Mouse (Mus musculus): ENCODE measurements at regions not wholly inside any gene's neighbourhood (a gene's known extent, or its start where the extent isn't known, plus 50 kb on each side); places are given as distances from the start of the nearest gene placed in this dataset.

GRCm38 (mm10) chr8:53956148-53956547, 121.3 kb upstream of the Vegfc start:
- in situ Hi-C loops (cut with MboI; ENCODE audit: low pct_unique_long_range_greater_than_20kb): no loop called here
- ChIA-PET POLR2A (no interaction called here), CTCF (no interaction called here)
- DNase-seq (ENCODE audit: low read depth, low spot score) (no peak), ATAC-seq (no peak)
- H3K27me3 ChIP-seq: no peaks in the 10 kb centered on the region
- TF ChIP-seq CTCF (IDR thresholded peaks at IDR 0.05): no peak

GRCm38 (mm10) chr8:53958548-53958947, 118.9 kb upstream of the Vegfc start:
- no peak for ATAC-seq
- TF ChIP-seq CTCF (IDR thresholded peaks at IDR 0.05): no peak
- POLR2A ChIA-PET: no interaction called here
- CTCF ChIA-PET: no interaction called here
- in situ Hi-C loops (cut with MboI; ENCODE audit: low pct_unique_long_range_greater_than_20kb): no loop called here
- no peak for DNase-seq (ENCODE audit: low read depth, low spot score)
- no peaks in the 10 kb centered on the region for H3K27me3 ChIP-seq

- TF ChIP-seq CTCF (IDR thresholded peaks at IDR 0.05): no peak
Observed at GRCm38 (mm10) chr8:53962993-53963392, 114.4 kb upstream of the Vegfc start.

GRCm38 (mm10) chr8:53984296-53984695, 93.1 kb upstream of the Vegfc start:
- no peak for TF ChIP-seq CTCF (IDR thresholded peaks at IDR 0.05)
- ATAC-seq (no peak), DNase-seq (ENCODE audit: low read depth, low spot score) (no peak)
- in situ Hi-C loops (cut with MboI; ENCODE audit: low pct_unique_long_range_greater_than_20kb): no loop called here
- ChIA-PET POLR2A (no interaction called here), CTCF (interaction anchor here (1.9 kb wide), 1 partner anchor 11 kb away, joined by 4 read pairs; no protein-coding TSS in a partner anchor)
- H3K27me3 ChIP-seq: no peaks in the 10 kb centered on the region

More at GRCm38 (mm10) chr8:53962993-53963392, 114.4 kb upstream of the Vegfc start:
- in situ Hi-C loops (cut with MboI; ENCODE audit: low pct_unique_long_range_greater_than_20kb): no loop called here
- POLR2A ChIA-PET: no interaction called here
- no peak for DNase-seq (ENCODE audit: low read depth, low spot score)
- CTCF ChIA-PET: no interaction called here
- H3K27me3 ChIP-seq: no peaks in the 10 kb centered on the region
- ATAC-seq: no peak

GRCm38 (mm10) chr8:53985685-53986084, 91.7 kb upstream of the Vegfc start:
- ChIA-PET CTCF (interaction anchor here (1.9 kb wide), 1 partner anchor 9 kb away, joined by 4 read pairs; no protein-coding TSS in a partner anchor), POLR2A (no interaction called here)
- in situ Hi-C loops (cut with MboI; ENCODE audit: low pct_unique_long_range_greater_than_20kb): no loop called here
- H3K27me3 ChIP-seq: no peaks in the 10 kb centered on the region
- ATAC-seq (no peak), DNase-seq (ENCODE audit: low read depth, low spot score) (no peak)
- TF ChIP-seq CTCF (IDR thresholded peaks at IDR 0.05): no peak

- in situ Hi-C loops (cut with MboI; ENCODE audit: low pct_unique_long_range_greater_than_20kb): no loop called here
- H3K27me3 ChIP-seq: no peaks in the 10 kb centered on the region
- POLR2A ChIA-PET: no interaction called here
- TF ChIP-seq CTCF (IDR thresholded peaks at IDR 0.05): no peak
- DNase-seq (ENCODE audit: low read depth, low spot score) (no peak), ATAC-seq (no peak)
- CTCF ChIA-PET: interaction anchor here (1.3 kb wide), 2 partner anchors 8 to 9 kb away, joined by 4 read pairs; no protein-coding TSS in a partner anchor
Observed at GRCm38 (mm10) chr8:53994208-53994607, 83.2 kb upstream of the Vegfc start.

- DNase-seq (ENCODE audit: low read depth, low spot score) (peak; percentile 57), ATAC-seq (no peak)
- TF ChIP-seq CTCF (IDR thresholded peaks at IDR 0.05): no peak
- in situ Hi-C loops (cut with MboI; ENCODE audit: low pct_unique_long_range_greater_than_20kb): no loop called here
- ChIA-PET POLR2A (no interaction called here), CTCF (no interaction called here)
- no peaks in the 10 kb centered on the region for H3K27me3 ChIP-seq
Observed at GRCm38 (mm10) chr8:53997461-53997860, 79.9 kb upstream of the Vegfc start.

- ATAC-seq (peak; percentile 87), DNase-seq (ENCODE audit: low read depth, low spot score) (peak; percentile 71)
- no peaks in the 10 kb centered on the region for H3K27me3 ChIP-seq
- ChIA-PET CTCF (interaction anchor here (0.9 to 1.8 kb wide), 2 partner anchors 9 to 16 kb away, joined by 3 to 4 read pairs; no protein-coding TSS in a partner anchor), POLR2A (no interaction called here)
- in situ Hi-C loops (cut with MboI; ENCODE audit: low pct_unique_long_range_greater_than_20kb): loop anchor here (5.0 kb wide), 1 partner anchor 74 kb away; the partner anchor contains the start of gene Vegfc
- no peak for TF ChIP-seq CTCF (IDR thresholded peaks at IDR 0.05)
Observed at GRCm38 (mm10) chr8:54002948-54003347, 74.5 kb upstream of the Vegfc start.

- TF ChIP-seq CTCF (IDR thresholded peaks at IDR 0.05): no peak
- in situ Hi-C loops (cut with MboI; ENCODE audit: low pct_unique_long_range_greater_than_20kb): no loop called here
- ChIA-PET CTCF (no interaction called here), POLR2A (no interaction called here)
- DNase-seq (ENCODE audit: low read depth, low spot score): peak; percentile 2
- ATAC-seq: no peak
- no peaks in the 10 kb centered on the region for H3K27me3 ChIP-seq
Observed at GRCm38 (mm10) chr8:54014096-54014495, 63.3 kb upstream of the Vegfc start.

GRCm38 (mm10) chr8:54018535-54019165, 58.8 kb upstream of the Vegfc start:
- no peak for TF ChIP-seq CTCF (IDR thresholded peaks at IDR 0.05)
- no peak for DNase-seq (ENCODE audit: low read depth, low spot score)
- POLR2A ChIA-PET: no interaction called here
- peak; percentile 57 for ATAC-seq
- in situ Hi-C loops (cut with MboI; ENCODE audit: low pct_unique_long_range_greater_than_20kb): no loop called here
- H3K27me3 ChIP-seq: no peaks in the 10 kb centered on the region
- CTCF ChIA-PET: interaction anchor here (1.1 kb wide), 1 partner anchor 16 kb away, joined by 3 read pairs; no protein-coding TSS in a partner anchor

Data from Patski (cell line).